Mouse (Mus musculus) stomach, postnatal 0 days (tissue): Measurements from ENCODE around the gene Fto. TPM values are rescaled to one million over a fixed set of nuclear protein-coding genes. Genes with fewer than 3 reads are reported as not detected.

Experiments used
- ATAC-seq: fragments of 200-750 bp; cut with Nextera tagmentation; 2 replicates; pipeline ENCODE4 v1.8.0; 2017; ENCODE audit not compliant: low FRiP score, low TSS enrichment
- DNase-seq: peaks from one replicate; pipeline ENCODE4 v3.0.0-alpha.2; 2016; ENCODE audit warnings: low spot score
- H3K27ac ChIP-seq: fragments of 300-500 bp; sonication (generic); replicated peaks from 2 replicates; pipeline ENCODE4 v1.5.1; 2014; ENCODE audit warnings: mild to moderate bottlenecking, control low read depth
- H3K27me3 ChIP-seq: fragments of 300-500 bp; sonication (generic); 2 replicates; pipeline ENCODE4 v1.6.1; 2014; ENCODE audit warnings: low read length; ENCODE audit not compliant: control insufficient read depth, insufficient read depth
- H3K36me3 ChIP-seq: fragments of 300-500 bp; sonication (generic); 2 replicates; pipeline ENCODE4 v1.6.1; 2014; ENCODE audit warnings: low read length, mixed read lengths; ENCODE audit not compliant: control insufficient read depth, insufficient read depth
- H3K4me1 ChIP-seq: fragments of 300-500 bp; sonication (generic); replicated peaks from 2 replicates; pipeline ENCODE4 v1.6.1; 2014; ENCODE audit warnings: antibody characterized with exemption; ENCODE audit not compliant: control insufficient read depth, insufficient read depth
- H3K4me2 ChIP-seq: fragments of 300-500 bp; sonication (generic); replicated peaks from 2 replicates; pipeline ENCODE4 v1.6.1; 2014; ENCODE audit warnings: low read depth, mild to moderate bottlenecking, control low read depth, moderate library complexity
- H3K4me3 ChIP-seq: fragments of 300-500 bp; sonication (generic); 2 replicates; pipeline ENCODE4 v1.5.1; 2014; ENCODE audit warnings: low read depth, low read length, control low read depth
- H3K9ac ChIP-seq: fragments of 300-500 bp; sonication (generic); 2 replicates; pipeline ENCODE4 v1.6.1; 2014; ENCODE audit warnings: mild to moderate bottlenecking, low read length, control low read depth, mixed read lengths
- H3K9me3 ChIP-seq: fragments of 300-500 bp; sonication (generic); 2 replicates; pipeline ENCODE4 v1.6.1; 2016; ENCODE audit warnings: low read length; ENCODE audit not compliant: control insufficient read depth
- CTCF ChIP-seq: IDR thresholded peaks from 2 replicates; pipeline ENCODE4 v1.5.1; 2016; ENCODE audit warnings: antibody characterized with exemption, low read depth, mild to moderate bottlenecking, moderate library complexity
- EP300 ChIP-seq: optimal IDR thresholded peaks from 2 replicates; pipeline ENCODE3; 2016; ENCODE audit warnings: antibody characterized with exemption
- WGBS: fragments of 180-500 bp; shearing (Covaris S2); extraction: QIAGEN DNeasy Blood & Tissue Kit; methylation state at CpG from one replicate; pipeline ENCODE4 v1.1.7; 2014; 5-methylcytosine and 5-hydroxymethylcytosine counted together
- polyA plus RNA-seq: library from polyadenylated mRNA; unstranded; fragments of >200 nt; fragmentation: Nextera tagmentation; extraction: Ambion mirVana; gene quantifications from 2 replicates; pipeline ENCODE4 v1.2.1, GENCODE M21; 2015

Gene Fto
- polyA plus RNA-seq, 1 experiment from 2014 or later = 25.7 TPM

- Histone ChIP-seq H3K9me3 (no peaks in the 10 kb centered on the region), H3K9ac (peak overlapping the region; percentile 31), H3K4me1 (0 out of 2 replicates have a peak, but pooled peaks cover 3% of the 10 kb centered on the region), H3K27ac (peak overlapping the region; percentile 77), H3K4me3 (no peak overlapping the region), H3K4me2 (no peak overlapping the region), H3K36me3 (no peaks in the 10 kb centered on the region), H3K27me3 (no peaks in the 10 kb centered on the region)
- no peak for TF ChIP-seq EP300
- no peak for TF ChIP-seq CTCF
- 21% methylated on average over 7 of the region's 7 CpGs for WGBS
- ATAC-seq = peak; percentile 85
- peak; percentile 81 for DNase-seq
Observed at GRCm38 (mm10) chr8:91381543-91382106, 68.3 kb downstream of the Fto start.

GRCm38 (mm10) chr8:91383210-91383609 is 69.9 kb downstream of the Fto start:
- TF ChIP-seq CTCF (no peak), EP300 (no peak)
- Histone ChIP-seq H3K4me2 (no peak overlapping the region), H3K4me1 (0 out of 2 replicates have a peak, but pooled peaks cover 3% of the 10 kb centered on the region), H3K4me3 (no peak overlapping the region), H3K9me3 (no peaks in the 10 kb centered on the region), H3K27me3 (no peaks in the 10 kb centered on the region), H3K27ac (no peak overlapping the region), H3K9ac (no peak overlapping the region), H3K36me3 (no peaks in the 10 kb centered on the region)
- DNase-seq (no peak), ATAC-seq (no peak)
- 72% methylated on average over 3 of the region's 3 CpGs for WGBS

DNA sequence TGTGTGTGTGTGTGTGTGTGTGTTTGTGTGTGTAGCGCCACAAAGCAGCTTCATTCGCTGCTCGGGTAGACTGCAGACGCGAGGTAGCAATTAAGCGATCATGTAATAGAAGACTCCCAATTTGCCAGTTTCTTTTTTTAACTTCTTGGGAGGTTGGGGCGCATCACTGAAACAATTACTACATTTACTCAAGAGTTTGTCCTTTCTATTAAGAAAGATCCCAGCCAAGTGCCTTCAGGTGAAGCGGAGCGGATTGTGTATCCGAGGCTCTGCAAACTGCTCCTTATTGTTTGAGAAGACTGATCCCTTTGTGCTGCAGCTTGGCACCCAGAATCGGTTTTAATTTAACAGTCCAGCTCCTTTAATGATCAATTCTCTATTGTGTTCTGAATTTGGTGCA is 70.5 kb downstream of the Fto start:
- Histone ChIP-seq H3K9ac (no peak overlapping the region), H3K9me3 (no peaks in the 10 kb centered on the region), H3K4me1 (0 out of 2 replicates have a peak, but pooled peaks cover 3% of the 10 kb centered on the region), H3K4me2 (no peak overlapping the region), H3K36me3 (no peaks in the 10 kb centered on the region), H3K27me3 (no peaks in the 10 kb centered on the region), H3K4me3 (no peak overlapping the region), H3K27ac (0 out of 2 replicates have a peak overlapping the region, but pooled peaks have one; percentile 40)
- TF ChIP-seq EP300 = no peak
- TF ChIP-seq CTCF = no peak
- ATAC-seq (no peak), DNase-seq (no peak)
- 78% methylated on average over 11 of the region's 11 CpGs for WGBS

DNA sequence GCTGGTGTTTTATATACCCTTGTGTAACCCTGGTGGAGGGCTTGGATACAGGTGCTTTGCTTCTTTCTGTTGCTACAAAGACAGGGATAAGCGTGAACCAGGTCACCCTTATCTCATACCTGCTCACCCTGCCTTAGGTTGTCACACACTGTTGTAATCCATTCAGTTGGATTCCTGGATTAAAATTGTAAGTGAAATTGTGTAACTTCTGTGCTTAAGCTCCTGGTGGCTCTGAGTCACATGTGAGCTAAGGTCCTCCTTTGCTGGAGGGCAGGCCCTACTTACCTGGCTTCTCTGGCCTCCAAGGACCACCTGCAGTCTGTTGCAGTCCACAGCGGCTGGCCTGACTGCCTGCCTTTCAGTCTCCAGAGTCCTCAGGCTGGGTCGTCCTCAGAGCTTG is 71.1 kb downstream of the Fto start:
- 66% methylated on average over 3 of the region's 3 CpGs for WGBS
- Histone ChIP-seq H3K4me2 (no peak overlapping the region), H3K36me3 (no peaks in the 10 kb centered on the region), H3K27me3 (no peaks in the 10 kb centered on the region), H3K9me3 (no peaks in the 10 kb centered on the region), H3K4me3 (no peak overlapping the region), H3K27ac (0 out of 2 replicates have a peak overlapping the region, but pooled peaks have one; percentile 40), H3K4me1 (0 out of 2 replicates have a peak, but pooled peaks cover 3% of the 10 kb centered on the region), H3K9ac (no peak overlapping the region)
- no peak for DNase-seq
- TF ChIP-seq EP300 (no peak), CTCF (no peak)
- ATAC-seq = 0 out of 2 replicates have a peak, but pooled peaks have one; percentile 12

- Histone ChIP-seq H3K4me2 (no peak overlapping the region), H3K4me3 (no peak overlapping the region), H3K9me3 (no peaks in the 10 kb centered on the region), H3K36me3 (no peaks in the 10 kb centered on the region), H3K4me1 (0 out of 2 replicates have a peak, but pooled peaks cover 3% of the 10 kb centered on the region), H3K27me3 (no peaks in the 10 kb centered on the region), H3K27ac (no peak overlapping the region), H3K9ac (no peak overlapping the region)
- ATAC-seq (no peak), DNase-seq (no peak)
- TF ChIP-seq CTCF = no peak
- no peak for TF ChIP-seq EP300
- 89% methylated on average over 7 of the region's 7 CpGs for WGBS
Observed at GRCm38 (mm10) chr8:91385808-91386207, 72.5 kb downstream of the Fto start.

DNA sequence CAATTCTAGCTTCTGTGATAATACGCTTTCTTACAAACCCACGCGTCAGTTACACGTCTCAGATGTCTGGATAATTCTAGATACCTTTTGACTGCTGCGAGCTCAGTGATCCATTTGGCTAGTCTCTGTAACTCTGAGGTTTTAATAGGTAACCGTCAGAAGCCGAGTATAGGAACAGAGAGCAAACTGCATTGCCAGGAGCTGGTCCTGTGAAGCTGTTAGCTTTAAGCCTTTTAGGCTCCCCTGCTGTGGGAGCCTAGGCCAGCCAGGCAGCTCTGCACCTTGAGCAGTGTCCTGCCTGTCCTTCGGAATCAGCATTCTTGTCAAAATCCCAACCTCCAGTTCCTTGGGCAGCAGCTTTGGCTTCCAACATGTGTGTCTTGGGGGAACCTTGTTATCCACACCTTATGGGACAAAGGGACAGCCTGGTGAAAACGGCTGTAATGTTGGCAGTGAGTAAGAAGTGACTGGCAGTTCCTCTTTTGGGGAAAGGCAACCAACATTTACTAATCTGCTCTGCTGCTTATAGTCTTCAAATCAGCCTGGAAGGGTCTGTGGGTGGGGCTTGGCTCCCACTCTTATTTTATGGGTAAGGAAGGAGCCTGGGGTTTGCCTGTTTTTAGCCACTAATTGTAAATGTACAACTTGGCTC is 77.2 kb downstream of the Fto start:
- Histone ChIP-seq H3K27me3 (no peaks in the 10 kb centered on the region), H3K4me3 (no peak overlapping the region), H3K9me3 (no peaks in the 10 kb centered on the region), H3K27ac (no peak overlapping the region), H3K36me3 (no peaks in the 10 kb centered on the region), H3K4me2 (no peak overlapping the region), H3K4me1 (0 out of 2 replicates have a peak, but pooled peaks cover 12% of the 10 kb centered on the region), H3K9ac (no peak overlapping the region)
- 72% methylated on average over 9 of the region's 9 CpGs for WGBS
- TF ChIP-seq CTCF (no peak), EP300 (no peak)
- no peak for ATAC-seq
- DNase-seq = no peak
